Mouse (Mus musculus) intestine, embryonic 14.5 days (tissue): ENCODE data around the gene Gpx4. TPM values are rescaled to one million over a fixed set of nuclear protein-coding genes. Genes with fewer than 3 reads are reported as not detected.

Experiments
- ATAC-seq: fragments of 200-750 bp; cut with Nextera tagmentation; replicated peaks from 2 replicates; pipeline ENCODE4 v1.8.0; 2017; ENCODE audit warnings: low read depth, moderate number of reproducible peaks, moderate TSS enrichment, moderate library complexity; ENCODE audit not compliant: low FRiP score, low TSS enrichment
- DNase-seq: peaks from one replicate; pipeline ENCODE4 v3.0.0-alpha.2; 2018; ENCODE audit warnings: low spot score
- H3K27ac ChIP-seq: fragments of 300-500 bp; sonication (generic); 2 replicates; pipeline ENCODE4 v1.5.1; 2014; ENCODE audit warnings: low read depth, mild to moderate bottlenecking, control low read depth
- H3K27me3 ChIP-seq: fragments of 300-500 bp; sonication (generic); replicated peaks from 2 replicates; pipeline ENCODE4 v1.6.1; 2014; ENCODE audit warnings: low read length, control low read depth; ENCODE audit not compliant: control insufficient read depth, insufficient read depth
- H3K36me3 ChIP-seq: fragments of 300-500 bp; sonication (generic); 2 replicates; pipeline ENCODE4 v1.6.1; 2014; ENCODE audit warnings: low read length, control low read depth; ENCODE audit not compliant: control insufficient read depth, insufficient read depth
- H3K4me1 ChIP-seq: fragments of 300-500 bp; sonication (generic); replicated peaks from 2 replicates; pipeline ENCODE4 v1.6.1; 2014; ENCODE audit warnings: low read length, control low read depth, mixed read lengths; ENCODE audit not compliant: control insufficient read depth, insufficient read depth
- H3K4me2 ChIP-seq: fragments of 300-500 bp; sonication (generic); 2 replicates; pipeline ENCODE4 v1.6.1; 2014; ENCODE audit warnings: low read length
- H3K4me3 ChIP-seq: fragments of 300-500 bp; sonication (generic); 2 replicates; pipeline ENCODE4 v1.5.1; 2014; ENCODE audit warnings: low read depth, low read length, control low read depth, mixed read lengths
- H3K9ac ChIP-seq: fragments of 300-500 bp; sonication (generic); 2 replicates; pipeline ENCODE4 v1.6.1; 2014; ENCODE audit warnings: mild to moderate bottlenecking, low read length
- H3K9me3 ChIP-seq: fragments of 300-500 bp; sonication (generic); 2 replicates; pipeline ENCODE4 v1.6.1; 2016; ENCODE audit warnings: low read length, control low read depth; ENCODE audit not compliant: control insufficient read depth
- WGBS: fragments of 180-500 bp; shearing (Covaris S2); extraction: QIAGEN DNeasy Blood & Tissue Kit; methylation state at CpG from one replicate; pipeline ENCODE4 v1.1.7; 2014; 5-methylcytosine and 5-hydroxymethylcytosine counted together
- polyA plus RNA-seq: library from polyadenylated mRNA; unstranded; fragments of >200 nt; fragmentation: Nextera tagmentation; extraction: Ambion mirVana; gene quantifications from 2 replicates; pipeline ENCODE4 v1.2.1, GENCODE M21; 2014

Gpx4 gene
- polyA plus RNA-seq, 1 experiment from 2014 or later: 623 TPM

DNA sequence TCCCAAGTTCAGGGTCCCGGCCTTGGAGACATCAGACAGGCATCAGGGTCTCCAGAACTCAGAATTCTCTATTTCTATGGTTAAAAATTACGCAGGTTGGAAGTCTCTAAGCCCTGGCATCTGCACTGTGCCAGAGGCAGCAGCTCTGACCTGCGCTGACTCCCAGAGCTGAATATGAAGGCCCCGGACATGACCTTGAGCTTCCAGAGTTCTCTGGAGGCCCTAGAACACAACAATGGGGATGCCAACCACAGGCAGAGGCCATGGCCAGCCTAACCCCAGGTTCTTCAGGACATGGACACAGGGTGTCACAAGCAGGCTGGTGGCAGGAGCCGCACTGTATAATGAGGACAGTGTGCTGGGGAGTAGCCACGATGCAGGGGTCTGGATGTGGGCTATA is 47.1 kb downstream of the Gpx4 start:
- Histone ChIP-seq H3K36me3 (no peaks in the 10 kb centered on the region), H3K4me1 (peaks cover 19% of the 10 kb centered on the region), H3K27ac (no peak overlapping the region), H3K27me3 (no peaks in the 10 kb centered on the region), H3K4me3 (no peak overlapping the region), H3K9me3 (no peaks in the 10 kb centered on the region), H3K4me2 (no peak overlapping the region), H3K9ac (no peak overlapping the region)
- no peak for ATAC-seq
- 87% methylated on average over 6 of the region's 6 CpGs for WGBS
- DNase-seq: no peak

DNA sequence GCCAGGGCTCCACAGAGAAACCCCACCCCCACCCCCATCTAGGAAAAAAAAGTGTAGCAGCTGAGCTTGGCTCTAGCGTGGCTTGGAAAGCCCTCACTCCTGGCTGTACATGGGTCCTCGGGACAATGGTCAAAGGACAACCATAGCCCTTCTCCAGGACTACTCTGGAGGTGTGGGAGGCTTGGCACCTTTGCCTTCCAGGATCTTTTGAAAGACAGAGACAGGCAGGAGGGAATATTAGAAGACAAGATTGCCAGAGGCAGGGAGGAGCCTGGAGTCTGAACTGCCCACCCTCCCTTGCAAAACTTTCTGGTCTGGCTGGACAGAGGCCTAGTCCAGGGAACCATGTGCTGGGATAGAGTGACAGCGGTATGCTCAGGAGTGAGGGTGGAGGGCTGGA is 47.7 kb downstream of the Gpx4 start:
- Histone ChIP-seq H3K9ac (no peak overlapping the region), H3K27ac (no peak overlapping the region), H3K4me3 (no peak overlapping the region), H3K27me3 (no peaks in the 10 kb centered on the region), H3K4me2 (no peak overlapping the region), H3K4me1 (peaks cover 21% of the 10 kb centered on the region), H3K9me3 (no peaks in the 10 kb centered on the region), H3K36me3 (no peaks in the 10 kb centered on the region)
- DNase-seq: no peak
- WGBS: 83% methylated on average over 3 of the region's 3 CpGs
- no peak for ATAC-seq

DNA sequence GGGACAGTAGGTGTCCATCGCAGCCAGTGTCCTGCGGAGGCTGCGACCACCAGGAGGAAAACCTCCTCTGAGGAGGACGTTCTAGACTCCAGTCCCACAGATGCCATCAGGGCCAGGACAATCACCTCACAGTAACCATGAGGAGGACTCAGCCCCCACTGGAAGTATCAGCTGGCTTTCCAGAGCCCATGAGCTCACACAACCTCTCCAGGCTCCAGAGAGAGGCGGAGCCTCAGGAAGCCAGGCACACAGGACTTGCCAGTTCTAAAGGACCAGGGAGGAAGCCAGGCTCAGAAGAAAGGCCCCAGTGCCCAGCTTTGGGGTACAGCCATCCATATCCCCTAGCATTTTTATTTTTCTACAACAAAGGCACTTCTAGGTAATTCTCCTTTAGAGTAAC is 48.6 kb downstream of the Gpx4 start:
- WGBS: 87% methylated on average over 5 of the region's 5 CpGs
- ATAC-seq (no peak), DNase-seq (no peak)
- Histone ChIP-seq H3K9ac (no peak overlapping the region), H3K4me2 (no peak overlapping the region), H3K4me3 (no peak overlapping the region), H3K27me3 (no peaks in the 10 kb centered on the region), H3K9me3 (no peaks in the 10 kb centered on the region), H3K36me3 (no peaks in the 10 kb centered on the region), H3K4me1 (peaks cover 24% of the 10 kb centered on the region), H3K27ac (no peak overlapping the region)

DNA sequence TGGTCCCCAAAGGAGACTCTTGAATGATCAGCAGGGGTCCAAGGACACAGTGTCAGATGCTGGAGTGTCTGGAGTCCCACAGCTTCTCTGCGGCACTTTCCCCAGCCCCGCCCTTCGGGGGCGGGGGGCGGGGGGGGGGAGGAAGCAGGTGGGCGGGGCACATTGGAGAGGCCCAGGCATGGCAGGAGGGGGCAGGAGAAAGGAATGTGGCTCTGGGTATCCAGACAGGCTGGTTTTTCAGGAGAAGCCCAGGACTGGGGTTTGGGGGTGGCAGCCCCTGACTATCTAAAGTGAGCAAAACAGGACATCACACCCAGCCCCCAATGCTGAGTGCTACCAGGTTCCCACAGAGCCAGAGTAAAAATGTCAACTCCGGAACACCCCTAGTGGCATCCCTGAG is 50.3 kb downstream of the Gpx4 start:
- H3K4me3 ChIP-seq: no peak overlapping the region
- H3K27me3 ChIP-seq: no peaks in the 10 kb centered on the region
- H3K4me2 ChIP-seq: 0 out of 2 replicates have a peak overlapping the region, but pooled peaks have one; percentile 8
- 13% methylated on average over 7 of the region's 7 CpGs for WGBS
- H3K4me1 ChIP-seq: peaks cover 36% of the 10 kb centered on the region
- DNase-seq (peak; percentile 74), ATAC-seq (no peak)
- H3K36me3 ChIP-seq: no peaks in the 10 kb centered on the region
- H3K27ac ChIP-seq: no peak overlapping the region
- H3K9me3 ChIP-seq: no peaks in the 10 kb centered on the region
- H3K9ac ChIP-seq: no peak overlapping the region

DNA sequence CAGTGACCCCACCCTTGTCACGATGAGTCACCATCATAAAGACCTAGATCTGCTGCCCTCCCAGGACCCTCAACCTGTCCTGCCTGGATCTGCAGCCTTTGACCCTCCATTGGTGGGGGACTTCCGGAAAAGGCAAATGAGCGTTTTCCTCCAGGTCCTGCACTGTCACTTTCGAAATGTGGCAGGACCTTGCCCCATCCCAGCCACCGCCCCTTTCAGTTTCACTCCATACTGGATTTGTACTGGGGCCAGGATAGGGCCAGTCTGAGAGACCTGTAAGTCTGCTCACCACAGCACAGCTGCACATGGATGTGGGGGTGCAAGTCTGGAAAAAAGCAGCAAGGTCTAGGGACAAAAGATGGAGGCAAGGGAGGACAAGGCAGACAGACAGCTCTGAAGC is 51.7 kb downstream of the Gpx4 start:
- no peak overlapping the region for H3K4me2 ChIP-seq
- H3K36me3 ChIP-seq: no peaks in the 10 kb centered on the region
- DNase-seq (no peak), ATAC-seq (no peak)
- no peak overlapping the region for H3K9ac ChIP-seq
- H3K27ac ChIP-seq: no peak overlapping the region
- 88% methylated on average over 5 of the region's 5 CpGs for WGBS
- peaks cover 39% of the 10 kb centered on the region for H3K4me1 ChIP-seq
- H3K4me3 ChIP-seq: no peak overlapping the region
- no peaks in the 10 kb centered on the region for H3K9me3 ChIP-seq
- H3K27me3 ChIP-seq: no peaks in the 10 kb centered on the region

DNA sequence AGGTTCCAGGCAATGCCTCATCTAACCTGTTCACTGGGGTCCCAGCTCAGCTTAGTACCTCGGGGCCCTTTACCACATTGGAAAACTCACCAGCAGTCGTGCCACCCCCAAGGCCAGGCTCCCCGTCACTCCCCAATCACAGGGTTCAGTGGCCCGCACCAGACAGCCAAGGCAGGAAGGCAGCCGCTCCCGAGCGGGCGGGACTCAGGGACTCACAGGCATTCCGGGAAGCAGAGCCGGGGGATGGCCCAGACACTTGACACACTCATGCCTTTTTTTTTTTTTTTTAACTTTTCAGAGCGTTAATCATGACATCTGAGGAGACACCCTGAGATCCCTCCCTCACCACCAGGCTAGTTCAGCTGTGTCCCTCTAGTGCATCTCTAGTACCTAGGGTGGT is 54.0 kb downstream of the Gpx4 start:
- 37% methylated on average over 11 of the region's 11 CpGs for WGBS
- H3K4me3 ChIP-seq: no peak overlapping the region
- no peaks in the 10 kb centered on the region for H3K9me3 ChIP-seq
- peaks cover 39% of the 10 kb centered on the region for H3K4me1 ChIP-seq
- ATAC-seq (no peak), DNase-seq (no peak)
- H3K27ac ChIP-seq: no peak overlapping the region
- no peaks in the 10 kb centered on the region for H3K27me3 ChIP-seq
- no peak overlapping the region for H3K9ac ChIP-seq
- H3K36me3 ChIP-seq: no peaks in the 10 kb centered on the region
- peak overlapping the region; percentile 91 for H3K4me2 ChIP-seq

DNA sequence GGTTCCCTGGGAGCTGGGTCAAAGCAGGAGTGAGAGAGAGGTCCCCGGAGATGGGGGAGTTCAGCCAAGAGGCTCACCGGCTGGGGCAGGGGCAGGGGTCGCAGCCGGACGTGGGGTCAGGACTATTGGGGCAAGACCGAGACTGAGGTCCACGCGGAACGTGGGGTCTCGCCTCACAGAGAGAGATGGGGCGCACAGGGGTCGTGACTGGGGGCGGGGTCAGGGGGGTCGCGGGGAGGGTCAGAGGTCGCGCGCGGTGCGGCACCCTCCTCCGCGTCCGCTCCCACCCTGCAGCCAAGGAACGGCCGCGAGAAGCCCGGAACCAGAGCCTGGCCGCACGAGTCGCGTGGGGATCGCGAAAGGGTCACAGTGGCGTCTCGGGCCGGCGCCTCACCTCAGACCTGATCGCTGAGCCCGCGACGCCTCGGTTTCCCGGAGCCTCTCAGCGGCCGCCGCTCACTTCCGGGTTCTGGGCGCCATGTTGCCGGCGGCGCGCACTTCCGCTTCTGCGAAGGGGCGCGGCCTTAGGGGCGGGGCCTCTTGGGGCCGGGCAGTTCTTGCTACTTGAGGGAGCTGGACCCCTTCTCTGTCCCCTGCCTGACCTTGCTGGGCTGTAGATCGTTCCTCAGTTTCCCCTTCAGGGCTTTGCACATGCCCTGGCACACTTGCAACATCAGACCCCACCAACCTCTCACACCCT is 55.4 kb downstream of the Gpx4 start:
- Histone ChIP-seq H3K27ac (0 out of 2 replicates have a peak overlapping the region, but pooled peaks have one; percentile 1), H3K4me3 (peak overlapping the region; percentile 54), H3K9ac (peak overlapping the region; percentile 72), H3K9me3 (no peaks in the 10 kb centered on the region), H3K36me3 (no peaks in the 10 kb centered on the region), H3K4me2 (peak overlapping the region; percentile 91), H3K4me1 (peaks cover 32% of the 10 kb centered on the region), H3K27me3 (no peaks in the 10 kb centered on the region)
- DNase-seq (peak; percentile 87), ATAC-seq (peak; percentile 85)
- 1% methylated on average over 57 of the region's 59 CpGs for WGBS

DNA sequence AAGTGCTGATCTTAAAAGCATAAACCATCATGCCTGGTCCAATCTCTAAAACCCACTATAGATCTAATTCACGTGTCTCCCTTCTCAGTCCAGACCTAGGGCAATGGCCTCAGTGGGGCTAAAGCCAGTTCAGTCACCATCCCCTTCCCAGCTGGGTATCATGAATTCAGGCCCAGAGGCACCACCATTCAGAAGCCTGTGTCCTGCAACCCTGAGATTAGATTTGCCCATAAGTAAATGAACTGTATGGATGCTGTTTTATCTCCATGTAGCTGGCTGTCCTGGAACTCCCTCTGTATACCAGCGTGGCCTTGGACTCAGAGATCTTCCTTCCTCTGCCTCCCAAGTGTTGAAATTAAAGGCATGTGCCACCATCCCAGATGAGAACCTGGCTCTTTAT is 56.1 kb downstream of the Gpx4 start:
- 90% methylated on average over 2 of the region's 2 CpGs for WGBS
- no peak for ATAC-seq
- H3K4me2 ChIP-seq: peak overlapping the region; percentile 91

DNA sequence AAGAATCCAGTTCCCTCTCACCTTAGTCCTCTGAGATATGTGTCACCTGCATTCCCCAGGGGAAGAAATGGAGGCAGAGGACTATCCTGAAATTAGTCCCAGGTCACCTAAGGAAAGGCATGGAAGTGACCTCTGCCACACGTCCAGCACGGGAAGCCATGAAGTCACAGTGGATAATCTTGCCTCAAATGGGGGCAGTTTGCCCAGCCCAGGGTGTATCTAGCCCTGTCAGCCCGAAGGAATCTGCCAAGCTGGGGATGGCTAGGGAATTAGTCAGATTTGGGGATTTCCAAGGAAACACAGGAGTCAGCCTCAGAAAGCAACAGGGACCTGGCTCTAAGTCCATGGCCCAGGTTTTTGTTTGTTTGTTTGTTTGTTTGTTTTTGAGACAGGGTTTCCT is 57.2 kb downstream of the Gpx4 start:
- H3K4me2 ChIP-seq: no peak overlapping the region
- no peak overlapping the region for H3K4me3 ChIP-seq
- no peaks in the 10 kb centered on the region for H3K9me3 ChIP-seq
- no peak for ATAC-seq
- H3K36me3 ChIP-seq: no peaks in the 10 kb centered on the region
- peaks cover 19% of the 10 kb centered on the region for H3K4me1 ChIP-seq
- 83% methylated on average over 3 of the region's 3 CpGs for whole genome bisulfite sequencing
- H3K27me3 ChIP-seq: no peaks in the 10 kb centered on the region
- no peak overlapping the region for H3K9ac ChIP-seq
- no peak for DNase-seq
- no peak overlapping the region for H3K27ac ChIP-seq

More for the DNA sequence above, 56.1 kb downstream of the Gpx4 start:
- Histone ChIP-seq H3K36me3 (no peaks in the 10 kb centered on the region), H3K27me3 (no peaks in the 10 kb centered on the region), H3K4me1 (peaks cover 26% of the 10 kb centered on the region), H3K4me3 (no peak overlapping the region; the same call in 1 of the 2 replicates), H3K9ac (no peak overlapping the region), H3K9me3 (no peaks in the 10 kb centered on the region), H3K27ac (0 out of 2 replicates have a peak overlapping the region, but pooled peaks have one; percentile 1)
- DNase-seq: no peak
